Mouse (Mus musculus): Measurements from ENCODE around the gene Cracr2b. TPM values are rescaled to one million over a fixed set of nuclear protein-coding genes. Genes with fewer than 3 reads are reported as not detected.

Cracr2b gene
- polyA plus RNA-seq, 1 experiment from 2014 or later, result 13.8 TPM

DNA sequence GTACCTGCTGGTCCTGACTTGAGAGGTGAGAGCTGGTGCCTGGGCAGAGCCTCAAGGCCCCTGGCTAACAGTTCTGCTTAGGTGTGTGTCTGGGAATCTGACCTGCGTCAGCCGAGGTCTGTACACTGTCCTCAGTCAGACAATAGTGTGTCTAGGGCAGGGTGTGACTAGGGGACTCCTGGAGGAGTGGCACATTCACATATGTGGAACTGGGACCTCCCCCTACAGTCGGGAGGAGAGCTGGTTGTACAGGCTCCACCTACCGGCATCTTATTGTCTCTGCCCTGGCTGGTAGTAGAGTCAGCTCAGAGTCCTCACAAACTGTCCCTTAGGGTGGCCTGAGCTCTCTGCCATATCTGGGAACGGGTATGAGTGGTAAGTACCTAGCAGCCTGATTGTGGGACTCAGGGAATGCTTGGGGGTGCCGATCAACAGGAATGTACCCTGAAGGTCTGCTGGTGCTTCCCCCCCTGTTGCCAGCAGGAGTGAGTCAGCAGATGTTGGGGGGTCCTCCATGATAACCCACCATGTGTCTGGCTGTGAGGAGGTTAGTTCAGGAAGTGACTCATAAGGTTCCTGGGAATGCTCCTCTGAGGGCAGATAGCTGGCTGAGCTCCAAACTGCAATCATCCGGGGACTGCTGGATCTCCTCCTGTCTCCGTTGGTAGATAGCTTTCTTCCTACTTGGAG lies 7.8 kb downstream of the Cracr2b start:
- Histone ChIP-seq H3K9ac (ENCODE audit: low read length) (peak overlapping the region; percentile 80), H3K4me2 (ENCODE audit: low read length) (peak overlapping the region; percentile 91), H3K4me3 (ENCODE audit: low read depth, low read length) (peak overlapping the region; percentile 75), H3K27me3 (replicated peaks; ENCODE audit: control insufficient read depth, insufficient read depth, low read length) (peaks cover 21% of the 10 kb centered on the region), H3K4me1 (replicated peaks; ENCODE audit: control insufficient read depth, insufficient read depth, low read length) (peaks cover 34% of the 10 kb centered on the region), H3K9me3 (ENCODE audit: control insufficient read depth, low read length) (no peaks in the 10 kb centered on the region), H3K36me3 (ENCODE audit: control insufficient read depth, insufficient read depth, low read length) (peaks cover 32% of the 10 kb centered on the region), H3K27ac (ENCODE audit: low read depth) (peak overlapping the region; percentile 80)
- 10% methylated on average over 8 of the region's 8 CpGs for WGBS
- ATAC-seq (replicated peaks; ENCODE audit: low FRiP score, low TSS enrichment, low read depth), result peak; percentile 68
- peak; percentile 74 for DNase-seq (ENCODE audit: low spot score)

GRCm38 (mm10) chr7:141469352-141469751 lies 8.5 kb downstream of the Cracr2b start:
- Histone ChIP-seq H3K9me3 (ENCODE audit: control insufficient read depth, low read length) (no peaks in the 10 kb centered on the region), H3K9ac (ENCODE audit: low read length) (peak overlapping the region; percentile 29), H3K4me3 (ENCODE audit: low read depth, low read length) (no peak overlapping the region), H3K36me3 (ENCODE audit: control insufficient read depth, insufficient read depth, low read length) (peaks cover 32% of the 10 kb centered on the region), H3K4me1 (replicated peaks; ENCODE audit: control insufficient read depth, insufficient read depth, low read length) (peaks cover 41% of the 10 kb centered on the region), H3K27ac (ENCODE audit: low read depth) (peak overlapping the region; percentile 80), H3K27me3 (replicated peaks; ENCODE audit: control insufficient read depth, insufficient read depth, low read length) (peaks cover 14% of the 10 kb centered on the region), H3K4me2 (ENCODE audit: low read length) (peak overlapping the region; percentile 91)
- DNase-seq (ENCODE audit: low spot score), result no peak
- WGBS, result 87% methylated on average over 6 of the region's 6 CpGs
- ATAC-seq (replicated peaks; ENCODE audit: low FRiP score, low TSS enrichment, low read depth), result no peak

- DNase-seq (ENCODE audit: low spot score) (no peak), ATAC-seq (replicated peaks; ENCODE audit: low FRiP score, low TSS enrichment, low read depth) (no peak)
- Histone ChIP-seq H3K4me2 (ENCODE audit: low read length) (no peak overlapping the region), H3K9me3 (ENCODE audit: control insufficient read depth, low read length) (no peaks in the 10 kb centered on the region), H3K9ac (ENCODE audit: low read length) (no peak overlapping the region), H3K4me3 (ENCODE audit: low read depth, low read length) (no peak overlapping the region), H3K36me3 (ENCODE audit: control insufficient read depth, insufficient read depth, low read length) (peaks cover 32% of the 10 kb centered on the region), H3K27me3 (replicated peaks; ENCODE audit: control insufficient read depth, insufficient read depth, low read length) (peaks cover 9% of the 10 kb centered on the region), H3K27ac (ENCODE audit: low read depth) (no peak overlapping the region), H3K4me1 (replicated peaks; ENCODE audit: control insufficient read depth, insufficient read depth, low read length) (peaks cover 35% of the 10 kb centered on the region)
- WGBS, result 88% methylated on average over 18 of the region's 18 CpGs
Observed at GRCm38 (mm10) chr7:141469901-141470636, 9.2 kb downstream of the Cracr2b start.

DNA sequence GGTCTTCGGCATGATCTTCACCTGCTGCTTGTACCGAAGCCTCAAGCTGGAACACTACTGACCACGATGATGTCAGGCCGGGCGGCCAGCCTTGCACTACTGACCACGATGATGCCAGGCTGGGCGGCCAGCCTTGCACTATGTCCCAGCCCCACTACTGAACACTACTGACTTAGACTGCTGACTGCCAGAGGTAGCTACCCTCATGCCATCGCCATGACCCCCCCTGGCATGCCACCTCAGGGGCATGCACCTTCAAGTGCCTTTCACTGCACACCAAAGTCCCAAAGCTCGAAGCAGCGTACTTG lies 9.7 kb downstream of the Cracr2b start:
- no peaks in the 10 kb centered on the region for H3K9me3 ChIP-seq (ENCODE audit: control insufficient read depth, low read length)
- no peak overlapping the region for H3K4me3 ChIP-seq (ENCODE audit: low read depth, low read length)
- peaks cover 33% of the 10 kb centered on the region for H3K4me1 ChIP-seq (replicated peaks; ENCODE audit: control insufficient read depth, insufficient read depth, low read length)
- no peak overlapping the region for H3K9ac ChIP-seq (ENCODE audit: low read length)
- DNase-seq (ENCODE audit: low spot score) (no peak), ATAC-seq (replicated peaks; ENCODE audit: low FRiP score, low TSS enrichment, low read depth) (no peak)
- peaks cover 32% of the 10 kb centered on the region for H3K36me3 ChIP-seq (ENCODE audit: control insufficient read depth, insufficient read depth, low read length)
- 90% methylated on average over 10 of the region's 10 CpGs for WGBS
- no peak overlapping the region for H3K27ac ChIP-seq (ENCODE audit: low read depth)
- H3K27me3 ChIP-seq (replicated peaks; ENCODE audit: control insufficient read depth, insufficient read depth, low read length), result peaks cover 5% of the 10 kb centered on the region
- H3K4me2 ChIP-seq (ENCODE audit: low read length), result no peak overlapping the region

GRCm38 (mm10) chr7:141471236-141471635 lies 10.3 kb downstream of the Cracr2b start:
- Histone ChIP-seq H3K4me2 (ENCODE audit: low read length) (no peak overlapping the region), H3K4me1 (replicated peaks; ENCODE audit: control insufficient read depth, insufficient read depth, low read length) (peaks cover 39% of the 10 kb centered on the region), H3K9me3 (ENCODE audit: control insufficient read depth, low read length) (no peaks in the 10 kb centered on the region), H3K27me3 (replicated peaks; ENCODE audit: control insufficient read depth, insufficient read depth, low read length) (no peaks in the 10 kb centered on the region), H3K36me3 (ENCODE audit: control insufficient read depth, insufficient read depth, low read length) (peaks cover 32% of the 10 kb centered on the region), H3K4me3 (ENCODE audit: low read depth, low read length) (no peak overlapping the region), H3K27ac (ENCODE audit: low read depth) (no peak overlapping the region), H3K9ac (ENCODE audit: low read length) (no peak overlapping the region)
- ATAC-seq (replicated peaks; ENCODE audit: low FRiP score, low TSS enrichment, low read depth) (no peak), DNase-seq (ENCODE audit: low spot score) (no peak)
- 90% methylated on average over 1 of the region's 1 CpGs for WGBS

DNA sequence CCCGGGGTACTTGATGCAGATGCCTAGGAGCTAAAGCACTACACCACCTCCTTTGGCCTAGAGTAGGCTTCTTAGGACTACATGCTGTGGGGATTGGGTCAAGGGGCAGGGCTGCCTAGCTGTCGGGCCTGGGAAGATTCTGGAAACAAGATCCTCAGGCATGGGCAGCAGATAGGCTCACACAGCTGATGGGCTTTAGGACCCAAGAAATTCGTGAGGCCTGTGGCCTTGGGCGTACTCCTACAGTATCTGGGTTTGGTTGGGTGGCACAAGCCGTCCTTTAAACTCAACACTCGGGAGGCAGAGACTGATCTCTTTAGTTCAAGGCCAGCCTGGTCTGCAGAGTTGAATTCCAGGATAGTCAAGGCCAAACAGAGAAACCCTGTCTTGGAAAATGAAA lies 11.3 kb downstream of the Cracr2b start:
- ATAC-seq (replicated peaks; ENCODE audit: low FRiP score, low TSS enrichment, low read depth), result no peak
- no peak overlapping the region for H3K4me3 ChIP-seq (ENCODE audit: low read depth, low read length)
- no peak overlapping the region for H3K9ac ChIP-seq (ENCODE audit: low read length)
- no peak for DNase-seq (ENCODE audit: low spot score)
- peaks cover 38% of the 10 kb centered on the region for H3K4me1 ChIP-seq (replicated peaks; ENCODE audit: control insufficient read depth, insufficient read depth, low read length)
- H3K4me2 ChIP-seq (ENCODE audit: low read length), result no peak overlapping the region
- peaks cover 32% of the 10 kb centered on the region for H3K36me3 ChIP-seq (ENCODE audit: control insufficient read depth, insufficient read depth, low read length)
- no peaks in the 10 kb centered on the region for H3K9me3 ChIP-seq (ENCODE audit: control insufficient read depth, low read length)
- H3K27me3 ChIP-seq (replicated peaks; ENCODE audit: control insufficient read depth, insufficient read depth, low read length), result no peaks in the 10 kb centered on the region
- 72% methylated on average over 6 of the region's 6 CpGs for WGBS
- H3K27ac ChIP-seq (ENCODE audit: low read depth), result no peak overlapping the region

DNA sequence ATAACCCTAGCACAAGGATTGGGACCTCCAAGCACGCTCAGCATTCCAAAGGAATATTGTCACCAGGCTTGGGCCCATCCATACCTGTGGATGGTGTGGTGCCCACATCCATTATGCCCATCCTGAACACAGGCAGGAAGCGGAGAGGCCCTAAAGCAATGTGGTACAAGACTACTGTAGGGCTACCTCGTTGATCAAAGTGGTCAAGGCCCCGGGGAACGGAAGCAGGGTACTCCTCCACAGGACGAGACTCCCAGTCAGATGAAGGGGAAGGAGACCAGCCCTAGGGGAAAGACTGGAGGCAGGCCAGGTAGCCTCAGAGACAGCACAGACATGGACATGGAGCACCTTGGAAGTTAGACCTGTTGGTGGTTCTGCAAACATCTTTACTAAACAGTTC lies 11.9 kb downstream of the Cracr2b start:
- H3K4me2 ChIP-seq (ENCODE audit: low read length), result no peak overlapping the region
- no peak overlapping the region for H3K9ac ChIP-seq (ENCODE audit: low read length)
- H3K9me3 ChIP-seq (ENCODE audit: control insufficient read depth, low read length), result no peaks in the 10 kb centered on the region
- H3K36me3 ChIP-seq (ENCODE audit: control insufficient read depth, insufficient read depth, low read length), result peaks cover 32% of the 10 kb centered on the region
- ATAC-seq (replicated peaks; ENCODE audit: low FRiP score, low TSS enrichment, low read depth) (no peak), DNase-seq (ENCODE audit: low spot score) (no peak)
- peaks cover 42% of the 10 kb centered on the region for H3K4me1 ChIP-seq (replicated peaks; ENCODE audit: control insufficient read depth, insufficient read depth, low read length)
- no peak overlapping the region for H3K27ac ChIP-seq (ENCODE audit: low read depth)
- no peaks in the 10 kb centered on the region for H3K27me3 ChIP-seq (replicated peaks; ENCODE audit: control insufficient read depth, insufficient read depth, low read length)
- 78% methylated on average over 6 of the region's 6 CpGs for WGBS
- no peak overlapping the region for H3K4me3 ChIP-seq (ENCODE audit: low read depth, low read length)

GRCm38 (mm10) chr7:141474160-141474559 lies 13.3 kb downstream of the Cracr2b start:
- 6% methylated on average over 5 of the region's 5 CpGs for WGBS
- no peaks in the 10 kb centered on the region for H3K27me3 ChIP-seq (replicated peaks; ENCODE audit: control insufficient read depth, insufficient read depth, low read length)
- H3K27ac ChIP-seq (ENCODE audit: low read depth), result no peak overlapping the region
- peaks cover 32% of the 10 kb centered on the region for H3K36me3 ChIP-seq (ENCODE audit: control insufficient read depth, insufficient read depth, low read length)
- H3K4me1 ChIP-seq (replicated peaks; ENCODE audit: control insufficient read depth, insufficient read depth, low read length), result peaks cover 37% of the 10 kb centered on the region
- H3K9ac ChIP-seq (ENCODE audit: low read length), result peak overlapping the region; percentile 86
- ATAC-seq (replicated peaks; ENCODE audit: low FRiP score, low TSS enrichment, low read depth) (no peak), DNase-seq (ENCODE audit: low spot score) (no peak)
- peak overlapping the region; percentile 88 for H3K4me3 ChIP-seq (ENCODE audit: low read depth, low read length)
- peak overlapping the region; percentile 97 for H3K4me2 ChIP-seq (ENCODE audit: low read length)
- no peaks in the 10 kb centered on the region for H3K9me3 ChIP-seq (ENCODE audit: control insufficient read depth, low read length)

Data from intestine, embryonic 14.5 days (tissue).